Mouse (Mus musculus): ENCODE results near the gene Mrpl54.

Gene Mrpl54

GRCm38 (mm10) chr10:81266211-81267105, at the start of gene Mrpl54, which contains the start of gene Apba3:
Gene Mrpl54 (minus strand): TSS chr10:81266934.
Gene Apba3 (plus strand): TSS chr10:81266960.
- peak; percentile 98 for DNase-seq (ENCODE audit: extremely low spot score, low spot score)

- no peak for DNase-seq (ENCODE audit: extremely low spot score, low spot score)
These were observed 48.9 kb upstream of the Mrpl54 start for GRCm38 (mm10) chr10:81315587-81315986.

GRCm38 (mm10) chr10:81314201-81314600, 47.5 kb upstream of the Mrpl54 start:
- DNase-seq (ENCODE audit: extremely low spot score, low spot score), result no peak

- no peak for DNase-seq (ENCODE audit: extremely low spot score, low spot score)
These were observed 46.8 kb upstream of the Mrpl54 start for GRCm38 (mm10) chr10:81313581-81313980.

GRCm38 (mm10) chr10:81309571-81309970, 42.8 kb upstream of the Mrpl54 start:
- no peak for DNase-seq (ENCODE audit: extremely low spot score, low spot score)

GRCm38 (mm10) chr10:81306837-81307682, 40.3 kb upstream of the Mrpl54 start:
- DNase-seq (ENCODE audit: extremely low spot score, low spot score), result no peak

- no peak for DNase-seq (ENCODE audit: extremely low spot score, low spot score)
These were observed 39.5 kb upstream of the Mrpl54 start for GRCm38 (mm10) chr10:81306173-81306668.

GRCm38 (mm10) chr10:81305663-81306062, 38.9 kb upstream of the Mrpl54 start:
- DNase-seq (ENCODE audit: extremely low spot score, low spot score), result no peak

- DNase-seq (ENCODE audit: extremely low spot score, low spot score), result peak; percentile 55
These were observed 38.0 kb upstream of the Mrpl54 start for GRCm38 (mm10) chr10:81304597-81305238.

- no peak for DNase-seq (ENCODE audit: extremely low spot score, low spot score)
These were observed 37.0 kb upstream of the Mrpl54 start for GRCm38 (mm10) chr10:81303761-81304160.

- no peak for DNase-seq (ENCODE audit: extremely low spot score, low spot score)
These were observed 36.5 kb upstream of the Mrpl54 start for GRCm38 (mm10) chr10:81303258-81303657.

GRCm38 (mm10) chr10:81302781-81303218, 36.1 kb upstream of the Mrpl54 start:
- DNase-seq (ENCODE audit: extremely low spot score, low spot score), result no peak

- no peak for DNase-seq (ENCODE audit: extremely low spot score, low spot score)
These were observed 35.6 kb upstream of the Mrpl54 start for GRCm38 (mm10) chr10:81302288-81302687.

- DNase-seq (ENCODE audit: extremely low spot score, low spot score), result no peak
These were observed 34.6 kb upstream of the Mrpl54 start for GRCm38 (mm10) chr10:81301321-81301720.

- no peak for DNase-seq (ENCODE audit: extremely low spot score, low spot score)
These were observed 33.7 kb upstream of the Mrpl54 start for GRCm38 (mm10) chr10:81300352-81300907.

GRCm38 (mm10) chr10:81299585-81300351, 33.0 kb upstream of the Mrpl54 start:
- DNase-seq (ENCODE audit: extremely low spot score, low spot score), result no peak

- DNase-seq (ENCODE audit: extremely low spot score, low spot score), result no peak
These were observed 31.8 kb upstream of the Mrpl54 start for GRCm38 (mm10) chr10:81298369-81299100.

- no peak for DNase-seq (ENCODE audit: extremely low spot score, low spot score)
These were observed 31.1 kb upstream of the Mrpl54 start for GRCm38 (mm10) chr10:81297845-81298244.

GRCm38 (mm10) chr10:81297246-81297645, 30.5 kb upstream of the Mrpl54 start:
- DNase-seq (ENCODE audit: extremely low spot score, low spot score), result no peak

- no peak for DNase-seq (ENCODE audit: extremely low spot score, low spot score)
These were observed 28.5 kb upstream of the Mrpl54 start for GRCm38 (mm10) chr10:81295185-81295584.
